Comparison of ENCODE assay signal across 9 mouse cellular contexts in genomic region chr5:99340311-99340989, GRCm38 (mm10).
DNase-seq lines count a peak whose midpoint lies in the region; ATAC-seq and TF ChIP-seq lines count a peak whose summit lies in the region.
"Had no signal": no experiment of that assay in that cellular context is flagged by ENCODE, and none has a peak within 500 bp of the region (broad histone marks: within the 10 kb centered on the region; RNA-seq: fewer than 3 reads in every experiment).

No protein-coding gene starts in this region.

- H3K27ac ChIP-seq in kidney, embryonic 14.5 days (ENCODE audit: low read depth, low read length), result 0 out of 2 replicates have a peak overlapping the region, but pooled peaks have one; percentile 6
- H3K27ac ChIP-seq in intestine, postnatal 0 days (ENCODE audit: low read depth, low read length), result peak overlapping the region; percentile 35; the same call in 1 of the 2 replicates
- H3K27ac ChIP-seq in stomach, postnatal 0 days (replicated peaks), result peak overlapping the region; percentile 86

- WGBS in kidney, embryonic 14.5 days, result 65% methylated on average over 8 of the region's 8 CpGs
- 71% methylated on average over 8 of the region's 8 CpGs for WGBS in intestine, postnatal 0 days
- WGBS in stomach, postnatal 0 days, result 51% methylated on average over 8 of the region's 8 CpGs

- no peak overlapping the region for H3K9ac ChIP-seq in kidney, embryonic 14.5 days (ENCODE audit: low read depth, low read length)
- H3K9ac ChIP-seq in intestine, postnatal 0 days (ENCODE audit: low read depth, low read length), result peak overlapping the region; percentile 26; the same call in 1 of the 2 replicates
- H3K9ac ChIP-seq in stomach, postnatal 0 days (ENCODE audit: low read length), result no peak overlapping the region

- 0 out of 2 replicates have a peak, but pooled peaks cover 3% of the 10 kb centered on the region for H3K4me1 ChIP-seq in kidney, embryonic 14.5 days (ENCODE audit: control insufficient read depth, insufficient read depth, low read length)
- 0 out of 2 replicates have a peak, but pooled peaks cover 3% of the 10 kb centered on the region for H3K4me1 ChIP-seq in intestine, postnatal 0 days (replicated peaks; ENCODE audit: control insufficient read depth, insufficient read depth, low read length)
- H3K4me1 ChIP-seq in stomach, postnatal 0 days (replicated peaks; ENCODE audit: control insufficient read depth, insufficient read depth), result no peaks in the 10 kb centered on the region

- no peaks in the 10 kb centered on the region for H3K27me3 ChIP-seq in kidney, embryonic 14.5 days (ENCODE audit: control insufficient read depth, insufficient read depth, low read length)
- H3K27me3 ChIP-seq in intestine, postnatal 0 days (replicated peaks; ENCODE audit: control insufficient read depth, insufficient read depth, low read length), result no peaks in the 10 kb centered on the region
- no peaks in the 10 kb centered on the region for H3K27me3 ChIP-seq in stomach, postnatal 0 days (ENCODE audit: control insufficient read depth, insufficient read depth, low read length)

- no peak for ATAC-seq in kidney, embryonic 14.5 days (ENCODE audit: low FRiP score, low TSS enrichment)
- ATAC-seq in intestine, postnatal 0 days, result no peak
- ATAC-seq in stomach, postnatal 0 days (ENCODE audit: low FRiP score, low TSS enrichment), result no peak
- ATAC-seq in cerebellum, adult (ENCODE audit: insufficient number of reproducible peaks, low FRiP score, low TSS enrichment), result no peak
- ATAC-seq: forebrain, embryonic 16.5 days had no signal

- no peak for TF ChIP-seq CTCF in intestine, postnatal 0 days (IDR thresholded peaks at IDR 0.05; ENCODE audit: low read depth)
- no peak for TF ChIP-seq CTCF in stomach, postnatal 0 days (IDR thresholded peaks at IDR 0.05; ENCODE audit: low read depth)

- H3K4me2 ChIP-seq in kidney, embryonic 14.5 days (replicated peaks; ENCODE audit: low read depth, low read length), result no peak overlapping the region
- peak overlapping the region; percentile 63; the same call in 1 of the 2 replicates for H3K4me2 ChIP-seq in intestine, postnatal 0 days (replicated peaks; ENCODE audit: low read depth)
- H3K4me2 ChIP-seq in stomach, postnatal 0 days (replicated peaks; ENCODE audit: low read depth), result peak overlapping the region; percentile 57

- no peak overlapping the region for H3K4me3 ChIP-seq in kidney, embryonic 14.5 days (ENCODE audit: low read length)
- peak overlapping the region; percentile 17; the same call in 1 of the 2 replicates for H3K4me3 ChIP-seq in intestine, postnatal 0 days (ENCODE audit: low read depth, low read length)
- peak overlapping the region; percentile 26; the same call in 1 of the 2 replicates for H3K4me3 ChIP-seq in stomach, postnatal 0 days (ENCODE audit: low read depth, low read length)

- no peak for TF ChIP-seq EP300 in stomach, postnatal 0 days (optimal IDR thresholded peaks at IDR 0.05)

- H3K36me3 ChIP-seq in kidney, embryonic 14.5 days (ENCODE audit: control insufficient read depth, insufficient read depth, low read length), result no peaks in the 10 kb centered on the region
- H3K36me3 ChIP-seq in intestine, postnatal 0 days (ENCODE audit: control insufficient read depth, insufficient read depth), result no peaks in the 10 kb centered on the region
- H3K36me3 ChIP-seq in stomach, postnatal 0 days (ENCODE audit: control insufficient read depth, insufficient read depth, low read length), result no peaks in the 10 kb centered on the region

- no peak for DNase-seq in kidney, adult 11 months
- DNase-seq in right cerebral cortex, postnatal 25 days, result peak; percentile 24
- no peak for DNase-seq in right cerebral cortex, postnatal 14 days
- no peak for DNase-seq in stomach, postnatal 0 days (ENCODE audit: low spot score)
- DNase-seq in thymus, postnatal 0 days (ENCODE audit: low spot score), result no peak

- no peaks in the 10 kb centered on the region for H3K9me3 ChIP-seq in kidney, embryonic 14.5 days (ENCODE audit: control insufficient read depth, low read length)
- H3K9me3 ChIP-seq in intestine, postnatal 0 days (ENCODE audit: control insufficient read depth), result no peaks in the 10 kb centered on the region
- no peaks in the 10 kb centered on the region for H3K9me3 ChIP-seq in stomach, postnatal 0 days (ENCODE audit: control insufficient read depth, low read length)

Comparison
In these comparisons a context has a peak if more than half of its experiments do, and no peak if none do; other contexts are left out.
1. H3K27ac ChIP-seq: peak in every context shown above with its lines; median percentile 86 in stomach, postnatal 0 days; 35 in intestine, postnatal 0 days; 6 in kidney, embryonic 14.5 days.